Mouse (Mus musculus) macrophage (primary cell): Measurements from ENCODE around the gene Lmbr1. TPM values are rescaled to one million over a fixed set of nuclear protein-coding genes. Genes with fewer than 3 reads are reported as not detected.

Source experiments
- H3K27ac ChIP-seq: fragments of 350-480 bp; formaldehyde crosslinking; 2 replicates; pipeline ENCODE4 v1.9.0; 2021
- H3K36me3 ChIP-seq: fragments of 350-480 bp; formaldehyde crosslinking; 2 replicates; pipeline ENCODE4 v1.9.0; 2021; ENCODE audit errors: inconsistent target
- H3K4me3 ChIP-seq: fragments of 350-480 bp; formaldehyde crosslinking; 2 replicates; pipeline ENCODE4 v1.9.0; 2021; ENCODE audit errors: inconsistent target
- H3K79me2 ChIP-seq: fragments of 350-480 bp; formaldehyde crosslinking; 2 replicates; pipeline ENCODE4 v1.9.0; 2021; ENCODE audit errors: inconsistent target
- WGBS: methylation state at CpG from one replicate; pipeline ENCODE4 v1.1.7; 2026; ENCODE audit warnings: inconsistent platforms; ENCODE audit not compliant: missing documents; 5-methylcytosine and 5-hydroxymethylcytosine counted together
- polyA plus RNA-seq: library from polyadenylated mRNA; stranded (reverse); fragments of 250-400 nt; gene quantifications from 3 replicates; pipeline ENCODE4 v1.2.4, GENCODE M21; 2018; ENCODE audit warnings: inconsistent platforms

Gene Lmbr1
- polyA plus RNA-seq, 1 experiment from 2014 or later, result 1.2 TPM

DNA sequence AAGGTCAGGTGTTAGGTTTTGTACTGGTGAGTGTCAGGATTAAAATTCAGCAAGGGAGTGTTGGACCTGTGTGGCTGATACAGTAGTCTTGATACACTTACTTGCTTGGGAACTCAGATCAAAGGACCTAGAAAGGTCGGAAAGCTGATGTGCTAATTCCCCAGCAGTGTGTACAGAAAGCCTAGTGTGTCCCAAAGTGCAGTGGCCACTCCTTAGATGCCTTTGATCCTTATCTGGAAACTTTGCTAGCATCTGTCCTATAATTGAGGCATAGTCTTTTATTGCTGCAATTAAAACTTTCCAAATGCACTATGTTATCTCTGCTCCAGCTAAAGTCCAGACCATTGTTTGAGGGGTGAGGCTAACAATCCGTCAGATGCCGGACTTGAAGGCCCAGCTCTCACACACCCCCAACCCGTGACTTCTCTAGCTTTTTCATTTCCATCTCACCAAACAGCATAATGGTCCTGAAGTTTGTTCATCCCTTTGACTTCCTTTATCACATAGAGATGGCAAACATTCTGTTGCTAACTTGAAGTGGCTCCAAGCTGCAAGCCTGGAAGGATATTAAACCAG is 166.1 kb downstream of the Lmbr1 start:
- H3K27ac ChIP-seq, result no peak overlapping the region
- H3K4me3 ChIP-seq, result no peak overlapping the region
- no peaks in the 10 kb centered on the region for H3K79me2 ChIP-seq
- 88% methylated on average over 4 of the region's 4 CpGs for WGBS
- no peaks in the 10 kb centered on the region for H3K36me3 ChIP-seq

DNA sequence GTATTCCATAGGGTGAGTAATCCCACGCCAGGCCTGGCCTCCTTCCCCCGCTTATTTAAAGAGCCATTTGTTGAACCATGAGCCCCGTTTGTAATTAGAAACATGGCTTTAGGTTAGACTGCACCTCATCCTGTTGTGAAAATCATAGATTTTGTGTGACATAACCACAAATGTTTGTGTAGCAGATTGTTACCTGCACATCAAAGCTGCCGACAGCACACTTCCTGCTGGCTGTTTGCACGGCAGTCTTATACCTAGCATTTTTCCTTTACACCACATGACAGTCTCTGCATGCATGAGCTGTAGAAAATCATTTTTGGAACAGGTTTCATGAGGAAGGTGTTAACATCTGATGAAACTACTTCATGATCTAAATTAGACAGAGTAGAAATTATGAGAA is 172.5 kb downstream of the Lmbr1 start:
- WGBS, result 60% methylated on average over 5 of the region's 5 CpGs
- Histone ChIP-seq H3K27ac (no peak overlapping the region), H3K79me2 (no peaks in the 10 kb centered on the region), H3K36me3 (no peaks in the 10 kb centered on the region), H3K4me3 (no peak overlapping the region)

DNA sequence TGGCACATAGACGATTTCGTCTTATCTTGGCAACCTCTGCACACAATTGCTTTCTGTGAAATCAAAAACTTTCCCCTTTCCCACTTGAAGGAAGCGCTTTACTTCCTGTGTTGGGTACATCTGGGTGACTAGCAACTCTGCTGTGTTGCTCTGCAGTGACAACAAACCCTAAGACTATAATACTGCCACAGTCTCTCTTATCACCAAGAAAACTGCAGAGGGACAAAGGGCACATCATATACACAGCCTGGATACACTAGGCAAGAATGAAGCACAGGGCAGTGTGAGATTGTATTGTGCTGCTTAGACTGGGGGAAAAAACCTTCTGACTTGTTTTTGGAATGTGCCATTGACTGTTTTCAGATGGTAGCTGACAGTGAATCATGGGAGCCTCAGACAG is 178.3 kb downstream of the Lmbr1 start:
- no peak overlapping the region for H3K27ac ChIP-seq
- WGBS, result 28% methylated on average over 3 of the region's 3 CpGs
- H3K79me2 ChIP-seq, result no peaks in the 10 kb centered on the region
- H3K4me3 ChIP-seq, result no peak overlapping the region
- H3K36me3 ChIP-seq, result no peaks in the 10 kb centered on the region

- Histone ChIP-seq H3K27ac (no peak overlapping the region), H3K4me3 (no peak overlapping the region), H3K79me2 (no peaks in the 10 kb centered on the region), H3K36me3 (no peaks in the 10 kb centered on the region)
- 97% methylated on average over 4 of the region's 4 CpGs for WGBS
Measured at GRCm38 (mm10) chr5:29198960-29199488, 179.2 kb downstream of the Lmbr1 start.

DNA sequence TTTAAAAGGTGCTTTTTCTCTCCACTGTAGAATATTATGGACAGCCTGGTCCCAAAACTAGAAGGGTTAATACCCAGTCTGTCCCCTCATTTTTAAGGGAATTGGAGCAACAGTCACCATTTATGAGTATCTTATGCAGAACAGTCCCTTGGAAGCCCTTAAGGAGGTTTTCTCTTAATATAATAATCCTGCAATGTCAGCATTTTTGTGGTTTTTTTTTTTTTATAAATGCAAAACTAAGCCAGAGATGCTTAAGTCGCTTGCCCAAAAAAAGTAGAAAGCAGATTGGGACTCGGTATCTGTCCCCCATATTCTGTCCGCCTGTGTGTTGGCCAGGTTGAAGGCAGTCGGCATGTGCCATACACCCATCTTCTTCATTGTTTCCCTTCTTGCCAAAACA is 181.0 kb downstream of the Lmbr1 start:
- Histone ChIP-seq H3K36me3 (no peaks in the 10 kb centered on the region), H3K4me3 (no peak overlapping the region), H3K27ac (no peak overlapping the region), H3K79me2 (no peaks in the 10 kb centered on the region)
- 85% methylated on average over 4 of the region's 4 CpGs for WGBS

- no peaks in the 10 kb centered on the region for H3K36me3 ChIP-seq
- no peak overlapping the region for H3K27ac ChIP-seq
- no peaks in the 10 kb centered on the region for H3K79me2 ChIP-seq
- no peak overlapping the region for H3K4me3 ChIP-seq
- WGBS, result 12% methylated on average over 12 of the region's 12 CpGs
Measured at GRCm38 (mm10) chr5:29196264-29196658, 181.9 kb downstream of the Lmbr1 start.

DNA sequence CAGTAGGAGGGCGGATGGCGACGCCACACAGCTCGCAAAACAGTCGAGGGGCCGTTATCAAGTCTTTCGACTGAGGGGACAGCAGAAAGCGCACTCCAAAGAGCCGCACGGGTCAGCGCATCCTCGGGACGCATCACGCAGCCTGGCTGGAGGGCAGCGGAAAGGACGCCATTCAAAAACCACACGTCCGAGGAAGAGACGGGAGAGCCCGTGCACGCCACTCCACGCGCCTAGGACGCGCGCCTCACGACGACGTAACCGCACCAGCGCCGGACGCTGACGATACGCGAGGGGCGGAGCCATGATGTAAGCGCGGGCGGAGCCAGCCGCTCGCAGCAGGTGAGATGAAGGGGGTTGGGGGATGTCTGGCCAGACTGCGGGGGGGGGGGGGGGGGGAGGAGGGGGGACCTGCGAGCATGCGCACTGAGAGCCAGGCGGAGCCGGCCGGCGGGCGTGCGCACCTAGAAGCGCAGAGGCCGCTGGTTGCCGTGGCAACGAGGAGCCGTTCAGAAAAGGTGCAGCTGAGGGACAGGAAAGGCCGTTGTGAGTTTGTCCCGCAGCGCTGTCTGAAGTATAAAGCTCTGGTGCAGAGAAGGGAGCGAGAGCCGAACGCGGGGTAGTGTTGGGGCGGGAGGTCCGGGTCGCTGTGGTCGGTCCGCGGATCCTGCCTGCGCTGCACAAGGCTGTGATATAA is 182.5 kb downstream of the Lmbr1 start, which contains the start of gene Rnf32:
TSS of gene Rnf32 (plus strand) at position 423 of the 694 bp plus-strand sequence.
- WGBS, result 4% methylated on average over 62 of the region's 70 CpGs
- H3K4me3 ChIP-seq, result no peak within 1 kb of the TSS
- no peak within 1 kb of the TSS for H3K27ac ChIP-seq
- no peaks in the 10 kb centered on the region for H3K36me3 ChIP-seq
- H3K79me2 ChIP-seq, result no peaks in the 10 kb centered on the region

DNA sequence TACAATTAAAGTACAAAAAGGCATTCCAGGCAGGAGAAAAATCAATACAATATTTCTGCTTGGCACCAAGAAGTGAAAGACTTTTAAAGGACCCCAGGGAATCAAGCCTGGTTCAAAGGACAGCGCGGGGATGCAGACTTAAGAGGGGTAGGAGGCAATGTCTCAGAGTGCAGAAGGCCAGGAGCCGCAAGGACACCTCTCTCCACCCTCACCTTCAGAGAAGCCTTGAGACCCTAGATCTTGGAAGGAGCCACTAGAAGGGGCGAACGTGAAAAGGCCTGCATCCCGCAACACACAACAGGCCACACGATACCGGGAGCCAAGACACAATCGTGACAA is 183.0 kb downstream of the Lmbr1 start:
- Histone ChIP-seq H3K36me3 (no peaks in the 10 kb centered on the region), H3K79me2 (no peaks in the 10 kb centered on the region), H3K27ac (no peak overlapping the region), H3K4me3 (no peak overlapping the region)
- WGBS, result 39% methylated on average over 8 of the region's 9 CpGs

DNA sequence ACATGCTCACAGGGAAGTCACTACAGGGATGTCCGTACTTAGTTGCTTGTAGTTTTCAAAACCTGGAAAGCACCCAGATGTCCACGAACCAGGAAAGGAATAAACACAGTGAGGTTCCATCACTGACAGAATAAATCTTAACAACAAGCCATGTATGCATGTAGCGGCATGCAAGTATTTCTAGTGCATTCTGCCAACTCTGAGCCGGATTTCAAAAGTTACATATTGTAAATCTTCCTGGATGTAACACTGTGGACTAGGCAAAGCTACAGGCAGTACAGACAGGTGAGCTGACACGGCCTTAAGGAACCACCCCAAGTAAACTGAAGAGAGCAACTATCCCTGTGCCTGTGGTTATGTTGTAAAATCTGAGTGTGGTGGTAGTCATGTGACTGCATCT is 191.4 kb downstream of the Lmbr1 start:
- Histone ChIP-seq H3K36me3 (no peaks in the 10 kb centered on the region), H3K79me2 (no peaks in the 10 kb centered on the region), H3K4me3 (no peak overlapping the region), H3K27ac (no peak overlapping the region)
- WGBS, result 83% methylated on average over 5 of the region's 5 CpGs

Other genes starting within 250 kb of the Lmbr1 start
- not detected in 3 replicates for gene Rnf32, start 182.4 kb downstream of the Lmbr1 start, polyA plus RNA-seq
- gene Nom1, start 56.3 kb upstream of the Lmbr1 start, polyA plus RNA-seq, result 6.9 to 20.3 TPM (median 14.0 TPM) in 3 replicates
- gene Mnx1, start 100.1 kb upstream of the Lmbr1 start, polyA plus RNA-seq, result not detected in 3 replicates
- 11.2 to 20.9 TPM (median 14.9 TPM) in 3 replicates for gene Ube3c, start 190.9 kb upstream of the Lmbr1 start, polyA plus RNA-seq